Mouse (Mus musculus): Measurements from ENCODE around the gene Plk3.

The Plk3 gene

GRCm38 (mm10) chr4:117139217-117139612, 5.5 kb upstream of the Plk3 start:
- no peak for DNase-seq (ENCODE audit: low read depth, low spot score)

GRCm38 (mm10) chr4:117138295-117139216, 4.8 kb upstream of the Plk3 start:
- DNase-seq (ENCODE audit: low read depth, low spot score), result no peak

- no peak for DNase-seq (ENCODE audit: low read depth, low spot score)
Measured at GRCm38 (mm10) chr4:117136034-117136433, 2.3 kb upstream of the Plk3 start.

GRCm38 (mm10) chr4:117134601-117134995, 835 bp upstream of the Plk3 start:
- no peak for DNase-seq (ENCODE audit: low read depth, low spot score)

- no peak for DNase-seq (ENCODE audit: low read depth, low spot score)
Measured at GRCm38 (mm10) chr4:117133366-117133796, 382 bp downstream of the Plk3 start.

- DNase-seq (ENCODE audit: low read depth, low spot score), result no peak
Measured at GRCm38 (mm10) chr4:117132794-117133143, 994 bp downstream of the Plk3 start.

- peak; percentile 83 for DNase-seq (ENCODE audit: low read depth, low spot score)
Measured at GRCm38 (mm10) chr4:117131890-117132793, 1.6 kb downstream of the Plk3 start.

GRCm38 (mm10) chr4:117131198-117131597, 2.6 kb downstream of the Plk3 start:
- DNase-seq (ENCODE audit: low read depth, low spot score), result no peak

GRCm38 (mm10) chr4:117130790-117131189, 3.0 kb downstream of the Plk3 start:
- DNase-seq (ENCODE audit: low read depth, low spot score), result no peak

GRCm38 (mm10) chr4:117127991-117128686, 5.6 kb downstream of the Plk3 start:
- DNase-seq (ENCODE audit: low read depth, low spot score), result no peak

GRCm38 (mm10) chr4:117126675-117127290, 7.0 kb downstream of the Plk3 start, which contains the start of gene Tctex1d4:
Tctex1d4 (plus strand) TSS chr4:117126794.
- no peak for DNase-seq (ENCODE audit: low read depth, low spot score)

GRCm38 (mm10) chr4:117125910-117126674, 7.7 kb downstream of the Plk3 start:
- DNase-seq (ENCODE audit: low read depth, low spot score), result peak; percentile 59

- peak; percentile 49 for DNase-seq (ENCODE audit: low read depth, low spot score)
Measured at GRCm38 (mm10) chr4:117125348-117125909, 8.3 kb downstream of the Plk3 start, which contains the start of gene Btbd19. Btbd19 (minus strand) TSS chr4:117125725.

- no peak for DNase-seq (ENCODE audit: low read depth, low spot score)
Measured at GRCm38 (mm10) chr4:117124518-117125347, 9.0 kb downstream of the Plk3 start.

- DNase-seq (ENCODE audit: low read depth, low spot score), result no peak
Measured at GRCm38 (mm10) chr4:117124218-117124517, 9.6 kb downstream of the Plk3 start.

GRCm38 (mm10) chr4:117123546-117124217, 10.1 kb downstream of the Plk3 start:
- no peak for DNase-seq (ENCODE audit: low read depth, low spot score)

- no peak for DNase-seq (ENCODE audit: low read depth, low spot score)
Measured at GRCm38 (mm10) chr4:117122209-117122608, 11.6 kb downstream of the Plk3 start.
